Mouse (Mus musculus) heart, embryonic 13.5 days (tissue): ENCODE results near the gene Fbxl12. TPM values are rescaled to one million over a fixed set of nuclear protein-coding genes. Genes with fewer than 3 reads are reported as not detected.

ENCODE experiments used
- polyA plus RNA-seq: library from polyadenylated mRNA; unstranded; fragments of >200 nt; fragmentation: Nextera tagmentation; extraction: Ambion mirVana; gene quantifications from 2 replicates; pipeline ENCODE4 v1.2.1, GENCODE M21; 2015

Gene Fbxl12
- polyA plus RNA-seq, 1 experiment from 2014 or later: 14.9 TPM

Other genes starting within 250 kb of the Fbxl12 start
- gene Zfp26, start 184.6 kb downstream of the Fbxl12 start, polyA plus RNA-seq: 6.9 and 7.9 TPM in 2 replicates
- gene Zfp426, start 152.0 kb downstream of the Fbxl12 start, polyA plus RNA-seq: 11.8 and 12.4 TPM in 2 replicates
- 46.1 and 49.7 TPM in 2 replicates for gene Zfp266, start 123.3 kb downstream of the Fbxl12 start, polyA plus RNA-seq
- gene Zfp846, start 63.5 kb downstream of the Fbxl12 start, polyA plus RNA-seq: 9.8 and 10.6 TPM in 2 replicates
- 327 and 367 TPM in 2 replicates for gene Ubl5, start 1.9 kb downstream of the Fbxl12 start, polyA plus RNA-seq
- gene Pin1, start 7.3 kb upstream of the Fbxl12 start, polyA plus RNA-seq: 47.5 and 53.1 TPM in 2 replicates
- gene Olfm2, start 101.6 kb upstream of the Fbxl12 start, polyA plus RNA-seq: 0.70 and 0.79 TPM in 2 replicates
- gene Col5a3, start 170.3 kb upstream of the Fbxl12 start, polyA plus RNA-seq: 0.04 and 0.15 TPM in 2 replicates
- gene Rdh8, start 173.7 kb upstream of the Fbxl12 start, polyA plus RNA-seq: not detected in 2 replicates
- 6.5 and 6.9 TPM in 2 replicates for gene A230050P20Rik, start 223.9 kb upstream of the Fbxl12 start, polyA plus RNA-seq
- gene Angptl6, start 235.0 kb upstream of the Fbxl12 start, polyA plus RNA-seq: 2.5 and 3.1 TPM in 2 replicates
- 40.6 and 41.9 TPM in 2 replicates for gene Ppan, start 243.4 kb upstream of the Fbxl12 start, polyA plus RNA-seq